Mouse (Mus musculus): ENCODE results near the gene Dusp27. TPM values are rescaled to one million over a fixed set of nuclear protein-coding genes. Genes with fewer than 3 reads are reported as not detected.

Gene Dusp27
- total RNA-seq (2021) = 100 to 1,000 TPM; 120 to 123 TPM
- long read RNA-seq, experiment 1, full-length matches to known transcripts = 360 of 403 reads
- long read RNA-seq, experiment 1, partial matches to known transcripts = 15 of 403 reads
- long read RNA-seq, experiment 1, other reads (novel, unspliced or antisense) = 28 of 403 reads
- long read RNA-seq, experiment 2, full-length matches to known transcripts = 303 of 341 reads
- long read RNA-seq, experiment 2, partial matches to known transcripts = 32 of 341 reads
- long read RNA-seq, experiment 2, other reads (novel, unspliced or antisense) = 6 of 341 reads

- DNase-seq = no peak
Measured at GRCm38 (mm10) chr1:166127719-166128118, at the start of gene Dusp27. Gene Dusp27 (minus strand): TSS chr1:166127922.

- no peak for DNase-seq
Measured at GRCm38 (mm10) chr1:166173621-166174020, 45.9 kb upstream of the Dusp27 start.

- no peak for DNase-seq
Measured at GRCm38 (mm10) chr1:166172992-166173391, 45.3 kb upstream of the Dusp27 start.

- no peak for DNase-seq
Measured at GRCm38 (mm10) chr1:166170852-166171251, 43.1 kb upstream of the Dusp27 start.

- DNase-seq = no peak
Measured at GRCm38 (mm10) chr1:166169713-166170112, 42.0 kb upstream of the Dusp27 start.

- DNase-seq = no peak
Measured at GRCm38 (mm10) chr1:166168017-166168416, 40.3 kb upstream of the Dusp27 start.

GRCm38 (mm10) chr1:166167405-166167804 is 39.7 kb upstream of the Dusp27 start:
- no peak for DNase-seq

- no peak for DNase-seq
Measured at GRCm38 (mm10) chr1:166165159-166165558, 37.4 kb upstream of the Dusp27 start.

- no peak for DNase-seq
Measured at GRCm38 (mm10) chr1:166164580-166164979, 36.9 kb upstream of the Dusp27 start.

GRCm38 (mm10) chr1:166160569-166161445 is 33.1 kb upstream of the Dusp27 start:
- peak; percentile 81 for DNase-seq

GRCm38 (mm10) chr1:166160111-166160510 is 32.4 kb upstream of the Dusp27 start:
- no peak for DNase-seq

GRCm38 (mm10) chr1:166158664-166159063 is 30.9 kb upstream of the Dusp27 start:
- DNase-seq = no peak

- no peak for DNase-seq
Measured at GRCm38 (mm10) chr1:166157712-166158111, 30.0 kb upstream of the Dusp27 start.

GRCm38 (mm10) chr1:166155113-166155494 is 27.4 kb upstream of the Dusp27 start:
- no peak for DNase-seq

- peak; percentile 74 for DNase-seq
Measured at GRCm38 (mm10) chr1:166154162-166155112, 26.7 kb upstream of the Dusp27 start.

- peak; percentile 95 for DNase-seq
Measured at GRCm38 (mm10) chr1:166153351-166154120, 25.8 kb upstream of the Dusp27 start.

- no peak for DNase-seq
Measured at GRCm38 (mm10) chr1:166152034-166152433, 24.3 kb upstream of the Dusp27 start.

- no peak for DNase-seq
Measured at GRCm38 (mm10) chr1:166151341-166151740, 23.6 kb upstream of the Dusp27 start.

GRCm38 (mm10) chr1:166150035-166150434 is 22.3 kb upstream of the Dusp27 start:
- DNase-seq = no peak

- DNase-seq = no peak
Measured at GRCm38 (mm10) chr1:166149441-166149840, 21.7 kb upstream of the Dusp27 start.

- no peak for DNase-seq
Measured at GRCm38 (mm10) chr1:166147657-166148056, 19.9 kb upstream of the Dusp27 start.

All from gastrocnemius, postnatal 10 days (tissue).